Mouse (Mus musculus): ENCODE measurements around the gene Gm17018. TPM values are rescaled to one million over a fixed set of nuclear protein-coding genes. Genes with fewer than 3 reads are reported as not detected.

Gm17018 gene
- polyA plus RNA-seq, 1 experiment, result 27.3 TPM

GRCm38 (mm10) chr19:45616735-45617134 lies 56.3 kb downstream of the Gm17018 start:
- Histone ChIP-seq H3K27me3 (ENCODE audit: control insufficient read depth, insufficient read depth, insufficient read length) (no peaks in the 10 kb centered on the region), H3K79me2 (ENCODE audit: control insufficient read depth, insufficient read depth) (no peaks in the 10 kb centered on the region)

GRCm38 (mm10) chr19:45618184-45618583 lies 57.8 kb downstream of the Gm17018 start:
- no peak for TF ChIP-seq MYOD1 (IDR thresholded peaks at IDR 0.05; ENCODE audit: control insufficient read depth in 1 of 3, insufficient read length in 2 of 3, low read depth in 2 of 3)
- no peak for TF ChIP-seq USF1 (IDR thresholded peaks at IDR 0.05; ENCODE audit: low read depth)
- no peak for TF ChIP-seq TCF3 (IDR thresholded peaks at IDR 0.05; ENCODE audit: insufficient read length, low read depth)
- no peak for TF ChIP-seq TCF12 (IDR thresholded peaks at IDR 0.05; ENCODE audit: insufficient read depth, poor library complexity, severe bottlenecking)
- no peak for TF ChIP-seq SRF (IDR thresholded peaks at IDR 0.05; ENCODE audit: control insufficient read depth, insufficient read length, low read depth)
- TF ChIP-seq POLR2A (IDR thresholded peaks at IDR 0.05; ENCODE audit: insufficient read length, low read depth), result no peak
- TF ChIP-seq E2F4 (IDR thresholded peaks at IDR 0.05; ENCODE audit: insufficient read depth), result no peak
- TF ChIP-seq CEBPB (IDR thresholded peaks at IDR 0.05; ENCODE audit: insufficient read depth, poor library complexity, severe bottlenecking), result no peak
- TF ChIP-seq MAX (IDR thresholded peaks at IDR 0.05; ENCODE audit: low read depth), result no peak
- no peak for TF ChIP-seq MYOG (IDR thresholded peaks at IDR 0.05; ENCODE audit: control insufficient read depth in 1 of 3, insufficient read depth in 1 of 3, insufficient read length in 2 of 3, low read depth in 2 of 3)
- no peak for TF ChIP-seq POLR2AphosphoS2 (IDR thresholded peaks at IDR 0.05; ENCODE audit: insufficient read length, low read depth)
- no peak for TF ChIP-seq REST (IDR thresholded peaks at IDR 0.05; ENCODE audit: insufficient read depth, insufficient read length)
- Histone ChIP-seq H3K4me2 (ENCODE audit: low read depth) (no peak overlapping the region), H3K4me3 (no peak overlapping the region), H3ac (ENCODE audit: control insufficient read depth, insufficient read length) (no peak overlapping the region), H3K79me2 (ENCODE audit: control insufficient read depth, insufficient read depth) (no peaks in the 10 kb centered on the region), H3K27me3 (ENCODE audit: control insufficient read depth, insufficient read depth, insufficient read length) (no peaks in the 10 kb centered on the region), H3K36me3 (ENCODE audit: control insufficient read depth, insufficient read depth) (no peaks in the 10 kb centered on the region)

More at GRCm38 (mm10) chr19:45616735-45617134, 56.3 kb downstream of the Gm17018 start:
- TF ChIP-seq MYOD1 (IDR thresholded peaks at IDR 0.05; ENCODE audit: control insufficient read depth in 1 of 3, insufficient read length in 2 of 3, low read depth in 2 of 3), result no peak
- no peak for TF ChIP-seq USF1 (IDR thresholded peaks at IDR 0.05; ENCODE audit: low read depth)
- Histone ChIP-seq H3K4me3 (no peak overlapping the region), H3ac (ENCODE audit: control insufficient read depth, insufficient read length) (no peak overlapping the region), H3K36me3 (ENCODE audit: control insufficient read depth, insufficient read depth) (no peaks in the 10 kb centered on the region), H3K4me2 (ENCODE audit: low read depth) (no peak overlapping the region)

- no peak overlapping the region for H3K4me3 ChIP-seq
- H3K36me3 ChIP-seq (ENCODE audit: control insufficient read depth, insufficient read depth), result no peaks in the 10 kb centered on the region
- no peaks in the 10 kb centered on the region for H3K79me2 ChIP-seq (ENCODE audit: control insufficient read depth, insufficient read depth)
- no peak overlapping the region for H3K4me2 ChIP-seq (ENCODE audit: low read depth)
- no peak overlapping the region for H3ac ChIP-seq (ENCODE audit: control insufficient read depth, insufficient read length)
- TF ChIP-seq MAX (IDR thresholded peaks at IDR 0.05; ENCODE audit: low read depth), result no peak
- TF ChIP-seq POLR2AphosphoS2 (IDR thresholded peaks at IDR 0.05; ENCODE audit: insufficient read length, low read depth), result no peak
- TF ChIP-seq TCF3 (IDR thresholded peaks at IDR 0.05; ENCODE audit: insufficient read length, low read depth), result no peak
- no peaks in the 10 kb centered on the region for H3K27me3 ChIP-seq (ENCODE audit: control insufficient read depth, insufficient read depth, insufficient read length)
Measured at GRCm38 (mm10) chr19:45619744-45620501, 59.5 kb downstream of the Gm17018 start.

GRCm38 (mm10) chr19:45621061-45621460 lies 60.6 kb downstream of the Gm17018 start:
- H3K36me3 ChIP-seq (ENCODE audit: control insufficient read depth, insufficient read depth), result no peaks in the 10 kb centered on the region
- no peak overlapping the region for H3ac ChIP-seq (ENCODE audit: control insufficient read depth, insufficient read length)
- TF ChIP-seq E2F4 (IDR thresholded peaks at IDR 0.05; ENCODE audit: insufficient read depth) (no peak), POLR2AphosphoS2 (IDR thresholded peaks at IDR 0.05; ENCODE audit: insufficient read length, low read depth) (no peak), MAX (IDR thresholded peaks at IDR 0.05; ENCODE audit: low read depth) (no peak), REST (IDR thresholded peaks at IDR 0.05; ENCODE audit: insufficient read depth, insufficient read length) (no peak), USF1 (IDR thresholded peaks at IDR 0.05; ENCODE audit: low read depth) (no peak), SRF (IDR thresholded peaks at IDR 0.05; ENCODE audit: control insufficient read depth, insufficient read length, low read depth) (no peak), CEBPB (IDR thresholded peaks at IDR 0.05; ENCODE audit: insufficient read depth, poor library complexity, severe bottlenecking) (no peak), POLR2A (IDR thresholded peaks at IDR 0.05; ENCODE audit: insufficient read length, low read depth) (no peak)
- H3K4me2 ChIP-seq (ENCODE audit: low read depth), result no peak overlapping the region
- H3K79me2 ChIP-seq (ENCODE audit: control insufficient read depth, insufficient read depth), result no peaks in the 10 kb centered on the region
- H3K4me3 ChIP-seq, result no peak overlapping the region
- no peaks in the 10 kb centered on the region for H3K27me3 ChIP-seq (ENCODE audit: control insufficient read depth, insufficient read depth, insufficient read length)

GRCm38 (mm10) chr19:45622144-45622543 lies 61.7 kb downstream of the Gm17018 start:
- Histone ChIP-seq H3ac (ENCODE audit: control insufficient read depth, insufficient read length) (no peak overlapping the region), H3K79me2 (ENCODE audit: control insufficient read depth, insufficient read depth) (no peaks in the 10 kb centered on the region), H3K4me2 (ENCODE audit: low read depth) (no peak overlapping the region), H3K36me3 (ENCODE audit: control insufficient read depth, insufficient read depth) (no peaks in the 10 kb centered on the region), H3K27me3 (ENCODE audit: control insufficient read depth, insufficient read depth, insufficient read length) (no peaks in the 10 kb centered on the region), H3K4me3 (no peak overlapping the region)
- no peak for TF ChIP-seq MYOG (IDR thresholded peaks at IDR 0.05; ENCODE audit: control insufficient read depth in 1 of 3, insufficient read depth in 1 of 3, insufficient read length in 2 of 3, low read depth in 2 of 3)
- no peak for TF ChIP-seq USF1 (IDR thresholded peaks at IDR 0.05; ENCODE audit: low read depth)
- TF ChIP-seq REST (IDR thresholded peaks at IDR 0.05; ENCODE audit: insufficient read depth, insufficient read length), result no peak
- no peak for TF ChIP-seq E2F4 (IDR thresholded peaks at IDR 0.05; ENCODE audit: insufficient read depth)
- TF ChIP-seq TCF3 (IDR thresholded peaks at IDR 0.05; ENCODE audit: insufficient read length, low read depth), result no peak
- no peak for TF ChIP-seq SRF (IDR thresholded peaks at IDR 0.05; ENCODE audit: control insufficient read depth, insufficient read length, low read depth)
- TF ChIP-seq TCF12 (IDR thresholded peaks at IDR 0.05; ENCODE audit: insufficient read depth, poor library complexity, severe bottlenecking), result no peak
- TF ChIP-seq POLR2AphosphoS2 (IDR thresholded peaks at IDR 0.05; ENCODE audit: insufficient read length, low read depth), result no peak
- TF ChIP-seq MYOD1 (IDR thresholded peaks at IDR 0.05; ENCODE audit: control insufficient read depth in 1 of 3, insufficient read length in 2 of 3, low read depth in 2 of 3), result no peak
- TF ChIP-seq MAX (IDR thresholded peaks at IDR 0.05; ENCODE audit: low read depth), result no peak
- no peak for TF ChIP-seq CEBPB (IDR thresholded peaks at IDR 0.05; ENCODE audit: insufficient read depth, poor library complexity, severe bottlenecking)
- no peak for TF ChIP-seq POLR2A (IDR thresholded peaks at IDR 0.05; ENCODE audit: insufficient read length, low read depth)

Data from myocyte (in vitro differentiated cells).